Mouse (Mus musculus) myocyte (in vitro differentiated cells): ENCODE results near the gene Usp9x. TPM values are rescaled to one million over a fixed set of nuclear protein-coding genes. Genes with fewer than 3 reads are reported as not detected.
A peak's percentile ranks its signal among the peaks of the same experiment; 100 is the strongest.

Experiments used
- H3K27me3 ChIP-seq: one replicate; pipeline ENCODE4 v1.6.1; 2011; ENCODE audit not compliant: control insufficient read depth, insufficient read depth, insufficient read length
- H3K36me3 ChIP-seq: one replicate; pipeline ENCODE4 v1.6.1; 2011; ENCODE audit not compliant: control insufficient read depth, insufficient read depth
- H3K4me2 ChIP-seq: one replicate; pipeline ENCODE4 v1.6.1; 2011; ENCODE audit warnings: low read depth, control low read depth
- H3K4me3 ChIP-seq: one replicate; pipeline ENCODE4 v1.5.1; 2011; ENCODE audit warnings: mild to moderate bottlenecking, control low read depth, moderate library complexity
- H3K79me2 ChIP-seq: one replicate; pipeline ENCODE4 v1.6.1; 2011; ENCODE audit not compliant: control insufficient read depth, insufficient read depth
- H3ac ChIP-seq: one replicate; pipeline ENCODE4 v1.6.1; 2011; ENCODE audit not compliant: control insufficient read depth, insufficient read length
- CEBPB ChIP-seq: IDR thresholded peaks from 2 replicates; pipeline ENCODE4 v1.6.1; 2011; ENCODE audit warnings: mild to moderate bottlenecking, moderate library complexity; ENCODE audit not compliant: poor library complexity, insufficient read depth, severe bottlenecking
- E2F4 ChIP-seq: IDR thresholded peaks from one replicate; pipeline ENCODE4 v1.6.1; 2011; ENCODE audit warnings: mild to moderate bottlenecking, control low read depth, moderate library complexity; ENCODE audit not compliant: insufficient read depth
- MAX ChIP-seq: IDR thresholded peaks from one replicate; pipeline ENCODE4 v1.6.1; 2011; ENCODE audit warnings: low read depth, mild to moderate bottlenecking, control low read depth
- MYOD1 ChIP-seq, 3 experiments: IDR thresholded peaks; one replicate each; pipeline ENCODE4 v1.6.1; 2011; ENCODE audit warnings: control low read depth in 2 of 3, low read depth in 2 of 3, mild to moderate bottlenecking in 2 of 3, moderate library complexity in 1 of 3; ENCODE audit not compliant: insufficient read length in 2 of 3, control insufficient read depth in 1 of 3
- MYOG ChIP-seq, 3 experiments: IDR thresholded peaks; one replicate each; pipeline ENCODE4 v1.6.1; 2011; ENCODE audit warnings: control low read depth in 2 of 3, low read depth in 2 of 3, mild to moderate bottlenecking in 2 of 3; ENCODE audit not compliant: insufficient read length in 2 of 3, control insufficient read depth in 1 of 3, insufficient read depth in 1 of 3
- POLR2A ChIP-seq: IDR thresholded peaks from one replicate; pipeline ENCODE4 v1.6.1; 2011; ENCODE audit warnings: low read depth, mild to moderate bottlenecking, control low read depth, moderate library complexity; ENCODE audit not compliant: insufficient read length
- POLR2AphosphoS2 ChIP-seq: IDR thresholded peaks from one replicate; pipeline ENCODE4 v1.6.1; 2011; ENCODE audit warnings: low read depth, control low read depth; ENCODE audit not compliant: insufficient read length
- REST ChIP-seq: IDR thresholded peaks from one replicate; pipeline ENCODE4 v1.6.1; 2011; ENCODE audit warnings: mild to moderate bottlenecking, control low read depth, moderate library complexity; ENCODE audit not compliant: insufficient read depth, insufficient read length
- SRF ChIP-seq: IDR thresholded peaks from one replicate; pipeline ENCODE4 v1.6.1; 2011; ENCODE audit warnings: low read depth; ENCODE audit not compliant: control insufficient read depth, insufficient read length
- TCF12 ChIP-seq: IDR thresholded peaks from one replicate; pipeline ENCODE4 v1.6.1; 2011; ENCODE audit warnings: mild to moderate bottlenecking, control low read depth; ENCODE audit not compliant: poor library complexity, insufficient read depth, severe bottlenecking
- TCF3 ChIP-seq: IDR thresholded peaks from one replicate; pipeline ENCODE4 v1.6.1; 2011; ENCODE audit warnings: low read depth, control low read depth; ENCODE audit not compliant: insufficient read length
- USF1 ChIP-seq: IDR thresholded peaks from one replicate; pipeline ENCODE4 v1.6.1; 2011; ENCODE audit warnings: low read depth, mild to moderate bottlenecking, control low read depth, moderate library complexity
- polyA plus RNA-seq: library from polyadenylated mRNA; unstranded; fragments of >200 nt; fragmentation: generic; extraction: Trizol; gene quantifications from one replicate; pipeline ENCODE4 v1.2.1, GENCODE M21; 2012; ENCODE audit warnings: missing spikeins

Usp9x gene
- polyA plus RNA-seq, 1 experiment = 18.9 TPM

GRCm38 (mm10) chrX:13207512-13208341, 136.4 kb downstream of the Usp9x start:
- H3ac ChIP-seq = no peak overlapping the region
- peak in 1 of 3 experiments; percentile 38 for TF ChIP-seq MYOG (IDR thresholded peaks at IDR 0.05; ENCODE audit: control insufficient read depth in 1 of 3, insufficient read depth in 1 of 3, insufficient read length in 2 of 3, low read depth in 2 of 3)
- TF ChIP-seq TCF12 = no peak
- H3K27me3 ChIP-seq = no peaks in the 10 kb centered on the region
- H3K4me3 ChIP-seq = peak overlapping the region; percentile 10
- no peaks in the 10 kb centered on the region for H3K36me3 ChIP-seq
- no peaks in the 10 kb centered on the region for H3K79me2 ChIP-seq
- H3K4me2 ChIP-seq = peak overlapping the region; percentile 69

GRCm38 (mm10) chrX:13208404-13208803, 137.1 kb downstream of the Usp9x start:
- peak overlapping the region; percentile 10 for H3K4me3 ChIP-seq
- no peak for TF ChIP-seq SRF
- TF ChIP-seq TCF12 = no peak
- TF ChIP-seq CEBPB = no peak
- TF ChIP-seq MAX = no peak
- no peak for TF ChIP-seq MYOG (IDR thresholded peaks at IDR 0.05; ENCODE audit: control insufficient read depth in 1 of 3, insufficient read depth in 1 of 3, insufficient read length in 2 of 3, low read depth in 2 of 3)
- no peak for TF ChIP-seq POLR2AphosphoS2
- no peak for TF ChIP-seq POLR2A
- TF ChIP-seq TCF3 = no peak
- TF ChIP-seq USF1 = no peak
- TF ChIP-seq E2F4 = no peak
- no peak for TF ChIP-seq MYOD1 (IDR thresholded peaks at IDR 0.05; ENCODE audit: control insufficient read depth in 1 of 3, insufficient read length in 2 of 3, low read depth in 2 of 3)
- TF ChIP-seq REST = no peak

GRCm38 (mm10) chrX:13214275-13214674, 143.0 kb downstream of the Usp9x start:
- TF ChIP-seq TCF3 (no peak), TCF12 (no peak), MYOD1 (IDR thresholded peaks at IDR 0.05; ENCODE audit: control insufficient read depth in 1 of 3, insufficient read length in 2 of 3, low read depth in 2 of 3) (no peak), SRF (no peak), MYOG (IDR thresholded peaks at IDR 0.05; ENCODE audit: control insufficient read depth in 1 of 3, insufficient read depth in 1 of 3, insufficient read length in 2 of 3, low read depth in 2 of 3) (no peak), USF1 (no peak), REST (no peak), POLR2A (no peak), CEBPB (no peak), POLR2AphosphoS2 (no peak)
- Histone ChIP-seq H3K4me2 (no peak overlapping the region), H3K36me3 (no peaks in the 10 kb centered on the region), H3ac (no peak overlapping the region), H3K79me2 (no peaks in the 10 kb centered on the region), H3K4me3 (no peak overlapping the region), H3K27me3 (no peaks in the 10 kb centered on the region)

More at GRCm38 (mm10) chrX:13208404-13208803, 137.1 kb downstream of the Usp9x start:
- H3K27me3 ChIP-seq = no peaks in the 10 kb centered on the region
- H3K4me2 ChIP-seq = peak overlapping the region; percentile 69
- H3K79me2 ChIP-seq = no peaks in the 10 kb centered on the region
- no peak overlapping the region for H3ac ChIP-seq
- H3K36me3 ChIP-seq = no peaks in the 10 kb centered on the region

Other genes starting within 250 kb of the Usp9x start
- gene Ddx3x, start 209.5 kb downstream of the Usp9x start, polyA plus RNA-seq = 38.9 TPM